Mouse (Mus musculus): ENCODE measurements at regions not wholly inside any gene's neighbourhood (a gene's known extent, or its start where the extent isn't known, plus 50 kb on each side); places are given as distances from the start of the nearest gene placed in this dataset.

DNA sequence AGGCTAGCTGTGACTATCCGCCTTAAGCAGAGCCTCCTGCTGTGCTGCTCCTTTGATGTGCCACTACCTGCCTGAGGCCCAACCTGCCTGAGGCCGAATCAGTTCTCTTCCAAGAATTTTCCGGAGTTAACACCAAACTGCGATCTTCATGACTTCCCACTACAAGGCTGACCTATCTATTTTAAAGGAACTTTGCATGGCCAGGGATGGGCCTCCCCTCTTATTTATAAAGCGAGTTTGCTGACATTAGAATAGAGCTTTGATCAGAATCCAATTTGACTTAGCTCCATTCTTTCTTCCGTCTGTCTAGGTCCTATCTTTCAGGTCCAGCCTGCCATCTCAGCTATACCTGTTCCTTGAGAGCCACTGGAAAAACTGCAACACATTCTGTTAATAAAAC, 194.6 kb upstream of the Cr2 start:
- Histone ChIP-seq H3K4me3 (ENCODE audit: low read depth, low read length) (no peak overlapping the region), H3K27me3 (ENCODE audit: control insufficient read depth, insufficient read depth, low read length) (no peaks in the 10 kb centered on the region), H3K9ac (replicated peaks; ENCODE audit: low read length) (no peak overlapping the region), H3K36me3 (replicated peaks; ENCODE audit: control insufficient read depth, insufficient read depth, low read depth, low read length) (no peaks in the 10 kb centered on the region), H3K27ac (replicated peaks; ENCODE audit: low read depth, low read length) (no peak overlapping the region), H3K9me3 (replicated peaks; ENCODE audit: control insufficient read depth, low read length) (no peaks in the 10 kb centered on the region), H3K4me1 (ENCODE audit: control insufficient read depth, insufficient read depth, low read length) (no peaks in the 10 kb centered on the region), H3K4me2 (ENCODE audit: low read depth, low read length) (no peak overlapping the region)
- ATAC-seq (replicated peaks; ENCODE audit: insufficient number of reproducible peaks, low FRiP score, low TSS enrichment, low read depth) (no peak), DNase-seq (ENCODE audit: low spot score) (peak; percentile 2)
- 80% methylated on average over 6 of the region's 6 CpGs for WGBS
